Mouse (Mus musculus) MEL (cell line): ENCODE measurements around the gene Arhgap42. TPM values are rescaled to one million over a fixed set of nuclear protein-coding genes. Genes with fewer than 3 reads are reported as not detected.
A peak's percentile ranks its signal among the peaks of the same experiment; 100 is the strongest.

Experiments used
- DNase-seq: peaks from one replicate; pipeline ENCODE4 v3.0.0; 2011; ENCODE audit warnings: low read depth, low spot score
- H3K27ac ChIP-seq: 2 replicates; pipeline ENCODE4 v1.5.1; 2012; ENCODE audit warnings: low read depth, mild to moderate bottlenecking, control low read depth, low read length, moderate library complexity; ENCODE audit not compliant: control insufficient read depth
- H3K27me3 ChIP-seq, 2 experiments: fragments of 150-350 bp in 1 of 2; sonication (generic) in 1 of 2; 2 replicates each; pipeline ENCODE4 v1.6.1; 2012; ENCODE audit warnings: low read length in 2 of 2, mild to moderate bottlenecking in 2 of 2, improper control_type of control experiment in 1 of 2, moderate library complexity in 1 of 2; ENCODE audit not compliant: insufficient read depth in 2 of 2, control insufficient read depth in 1 of 2
- H3K36me3 ChIP-seq, 2 experiments: 2 replicates each; pipeline ENCODE4 v1.6.1; 2012 to 2014; ENCODE audit warnings: low read length in 2 of 2, improper control_type of control experiment in 1 of 2, inconsistent platforms in 1 of 2, mild to moderate bottlenecking in 1 of 2; ENCODE audit not compliant: insufficient read depth in 2 of 2, control insufficient read depth in 1 of 2
- H3K4me1 ChIP-seq, 2 experiments: fragments of 150-350 bp in 1 of 2; sonication (generic) in 1 of 2; 2 replicates each; pipeline ENCODE4 v1.6.1; 2012; ENCODE audit warnings: low read length in 2 of 2, improper control_type of control experiment in 1 of 2, mild to moderate bottlenecking in 1 of 2; ENCODE audit not compliant: insufficient read depth in 2 of 2, control insufficient read depth in 1 of 2
- H3K4me3 ChIP-seq, 2 experiments: fragments of 150-350 bp in 1 of 2; sonication (generic) in 1 of 2; 2 replicates each; pipeline ENCODE4 v1.5.1; 2012; ENCODE audit warnings: low read depth in 2 of 2, low read length in 2 of 2, mild to moderate bottlenecking in 2 of 2, moderate library complexity in 2 of 2, control low read depth in 1 of 2, improper control_type of control experiment in 1 of 2; ENCODE audit not compliant: control insufficient read depth in 1 of 2, insufficient read depth in 1 of 2
- H3K79me2 ChIP-seq: 2 replicates; pipeline ENCODE4 v1.6.1; 2012; ENCODE audit warnings: mild to moderate bottlenecking, low read length, moderate library complexity; ENCODE audit not compliant: control insufficient read depth, poor library complexity, insufficient read depth
- H3K9ac ChIP-seq: 2 replicates; pipeline ENCODE4 v1.6.1; 2012; ENCODE audit warnings: low read depth, mild to moderate bottlenecking, control low read depth, low read length, moderate library complexity; ENCODE audit not compliant: control insufficient read depth, poor library complexity, severe bottlenecking
- H3K9me3 ChIP-seq: fragments of 150-350 bp; sonication (generic); replicated peaks from 2 replicates; pipeline ENCODE4 v1.6.1; 2012; ENCODE audit warnings: mild to moderate bottlenecking, low read length, improper control_type of control experiment, moderate library complexity; ENCODE audit not compliant: insufficient read depth
- CHD1 ChIP-seq: IDR thresholded peaks from 2 replicates; pipeline ENCODE4 v1.6.1; 2012; ENCODE audit warnings: low read depth, mild to moderate bottlenecking, inconsistent platforms, low read length, improper control_type of control experiment
- ELF1 ChIP-seq: IDR thresholded peaks from 2 replicates; pipeline ENCODE4 v1.6.1; 2014; ENCODE audit warnings: low read depth, mild to moderate bottlenecking, inconsistent platforms, low read length, improper control_type of control experiment, moderate library complexity
- EP300 ChIP-seq, 2 experiments: IDR thresholded peaks; 2 replicates each; pipeline ENCODE4 v1.6.1; 2011; ENCODE audit warnings: improper control_type of control experiment in 2 of 2, low read length in 2 of 2, low read depth in 1 of 2, mild to moderate bottlenecking in 1 of 2
- GATA1 ChIP-seq: IDR thresholded peaks from 2 replicates; pipeline ENCODE4 v1.6.1; 2011; ENCODE audit warnings: low read depth, low read length, improper control_type of control experiment
- JUND ChIP-seq: IDR thresholded peaks from 2 replicates; pipeline ENCODE4 v1.6.1; 2011; ENCODE audit warnings: low read depth, mild to moderate bottlenecking, improper control_type of control experiment, low read length
- KAT2A ChIP-seq: conservative IDR thresholded peaks from 2 replicates; pipeline ENCODE4 v1.6.1; 2012; ENCODE audit warnings: low read depth, low read length, improper control_type of control experiment, inconsistent platforms
- MAFK ChIP-seq: IDR thresholded peaks from 2 replicates; pipeline ENCODE4 v1.6.1; 2011; ENCODE audit warnings: low read depth, mild to moderate bottlenecking, low read length, improper control_type of control experiment, borderline replicate concordance
- MEF2A ChIP-seq: IDR thresholded peaks from 2 replicates; pipeline ENCODE4 v1.6.1; 2014; ENCODE audit warnings: low read depth, mild to moderate bottlenecking, inconsistent platforms, low read length, improper control_type of control experiment; ENCODE audit not compliant: poor library complexity, insufficient replicate concordance, severe bottlenecking; ENCODE audit errors: extremely low read depth
- MXI1 ChIP-seq: IDR thresholded peaks from 2 replicates; pipeline ENCODE4 v1.6.1; 2011; ENCODE audit warnings: mild to moderate bottlenecking, low read depth, low read length, improper control_type of control experiment
- MYB ChIP-seq: IDR thresholded peaks from 2 replicates; pipeline ENCODE4 v1.6.1; 2011; ENCODE audit warnings: mild to moderate bottlenecking, low read depth, low read length, improper control_type of control experiment
- MYC ChIP-seq: IDR thresholded peaks from 2 replicates; pipeline ENCODE4 v1.6.1; 2011; ENCODE audit warnings: low read depth, mild to moderate bottlenecking, low read length, improper control_type of control experiment, moderate library complexity
- NELFE ChIP-seq: IDR thresholded peaks from 2 replicates; pipeline ENCODE4 v1.6.1; 2011; ENCODE audit warnings: low read depth, low read length, improper control_type of control experiment
- POLR2AphosphoS2 ChIP-seq: IDR thresholded peaks from 2 replicates; pipeline ENCODE4 v1.6.1; 2011; ENCODE audit warnings: low read length, improper control_type of control experiment
- POLR2AphosphoS5 ChIP-seq: IDR thresholded peaks from 2 replicates; pipeline ENCODE4 v1.6.1; 2012; ENCODE audit warnings: low read depth, borderline replicate concordance, mild to moderate bottlenecking, inconsistent platforms, low read length, moderate library complexity, mixed read lengths
- RAD21 ChIP-seq: IDR thresholded peaks from 2 replicates; pipeline ENCODE4 v1.6.1; 2011; ENCODE audit warnings: mild to moderate bottlenecking, low read depth, low read length, improper control_type of control experiment
- RCOR1 ChIP-seq: IDR thresholded peaks from 2 replicates; pipeline ENCODE4 v1.6.1; 2012; ENCODE audit warnings: low read depth, mild to moderate bottlenecking, inconsistent platforms, low read length, improper control_type of control experiment
- SMC3 ChIP-seq: IDR thresholded peaks from 2 replicates; pipeline ENCODE4 v1.6.1; 2011; ENCODE audit warnings: low read depth, low read length, improper control_type of control experiment
- TAL1 ChIP-seq: IDR thresholded peaks from 2 replicates; pipeline ENCODE4 v1.6.1; 2012; ENCODE audit warnings: mild to moderate bottlenecking, inconsistent platforms, low read length, moderate library complexity, mixed read lengths
- TCF12 ChIP-seq: IDR thresholded peaks from 2 replicates; pipeline ENCODE4 v1.6.1; 2014; ENCODE audit warnings: low read depth, mild to moderate bottlenecking, inconsistent platforms, low read length, improper control_type of control experiment, moderate library complexity
- UBTF ChIP-seq: IDR thresholded peaks from 2 replicates; pipeline ENCODE4 v1.6.1; 2012; ENCODE audit warnings: low read depth, mild to moderate bottlenecking, inconsistent platforms, low read length, improper control_type of control experiment, moderate library complexity, borderline replicate concordance; ENCODE audit not compliant: insufficient read depth
- USF1 ChIP-seq: IDR thresholded peaks from 2 replicates; pipeline ENCODE4 v1.6.1; 2014; ENCODE audit warnings: low read depth, mild to moderate bottlenecking, inconsistent platforms, low read length, improper control_type of control experiment, moderate library complexity
- ZC3H11A ChIP-seq: IDR thresholded peaks from 2 replicates; pipeline ENCODE4 v1.6.1; 2012; ENCODE audit warnings: low read depth, mild to moderate bottlenecking, inconsistent platforms, low read length, improper control_type of control experiment
- ZKSCAN1 ChIP-seq: IDR thresholded peaks from 2 replicates; pipeline ENCODE4 v1.6.1; 2012; ENCODE audit warnings: low read depth, mild to moderate bottlenecking, inconsistent platforms, low read length, improper control_type of control experiment, moderate library complexity
- ZMIZ1 ChIP-seq: IDR thresholded peaks from 2 replicates; pipeline ENCODE4 v1.6.1; 2012; ENCODE audit warnings: low read depth, mild to moderate bottlenecking, inconsistent platforms, low read length, improper control_type of control experiment, moderate library complexity
- ZNF384 ChIP-seq: IDR thresholded peaks from 2 replicates; pipeline ENCODE4 v1.6.1; 2012; ENCODE audit warnings: low read depth, mild to moderate bottlenecking, inconsistent platforms, low read length, improper control_type of control experiment
- polyA plus RNA-seq, 2 experiments: library from polyadenylated mRNA; stranded (reverse) in 1 of 2; unstranded in 1 of 2; fragments of >175 nt in 1 of 2; fragments of >200 nt in 1 of 2; gene quantifications; 2 replicates each; pipeline versions ENCODE4 v1.2.1 to v1.2.4; 2012; ENCODE audit warnings: low replicate concordance in 2 of 2, low read depth in 1 of 2; ENCODE audit not compliant: insufficient read length in 2 of 2, insufficient read depth in 1 of 2, missing spikeins in 1 of 2
- total RNA-seq: library from RNA; depleted of rRNA; stranded (reverse); fragments of 300-350 nt; gene quantifications from 2 replicates; pipeline ENCODE4 v1.2.3, GENCODE M21; 2012

The Arhgap42 gene
- total and polyA plus RNA-seq, 3 experiments: not detected

- no peaks in the 10 kb centered on the region for H3K9me3 ChIP-seq
- no peak overlapping the region for H3K27ac ChIP-seq
- no peaks in the 10 kb centered on the region for H3K79me2 ChIP-seq
- H3K4me3 ChIP-seq: no peak overlapping the region
- no peak overlapping the region for H3K9ac ChIP-seq
- TF ChIP-seq POLR2AphosphoS5 (no peak), GATA1 (no peak), ZNF384 (no peak)
- H3K4me1 ChIP-seq: no peaks in the 10 kb centered on the region
- H3K27me3 ChIP-seq: no peaks in the 10 kb centered on the region
- H3K36me3 ChIP-seq: no peaks in the 10 kb centered on the region
- no peak for DNase-seq
Measured at GRCm38 (mm10) chr9:8996494-8996893, 242.4 kb downstream of the Arhgap42 start.

- no peaks in the 10 kb centered on the region for H3K9me3 ChIP-seq
- no peak overlapping the region for H3K4me3 ChIP-seq
- H3K79me2 ChIP-seq: no peaks in the 10 kb centered on the region
- DNase-seq: peak; percentile 36
- no peaks in the 10 kb centered on the region for H3K36me3 ChIP-seq
- no peaks in the 10 kb centered on the region for H3K4me1 ChIP-seq
- H3K27ac ChIP-seq: no peak overlapping the region
- H3K27me3 ChIP-seq: 0 out of 4 replicates have a peak, but pooled peaks cover 0 to 1% of the 10 kb centered on the region in 2 experiments
- H3K9ac ChIP-seq: no peak overlapping the region
- no peak for TF ChIP-seq NELFE
- no peak for TF ChIP-seq ZMIZ1
- no peak for TF ChIP-seq MYC
- TF ChIP-seq POLR2AphosphoS2: no peak
- no peak for TF ChIP-seq ZNF384
- TF ChIP-seq KAT2A: no peak
- TF ChIP-seq MAFK: no peak
- TF ChIP-seq UBTF: no peak
- TF ChIP-seq SMC3: no peak
- no peak for TF ChIP-seq JUND
- TF ChIP-seq TCF12: no peak
- TF ChIP-seq MEF2A: no peak
- TF ChIP-seq, all 39 proteins: peak for 0
Measured at GRCm38 (mm10) chr9:8982315-8982714, 256.6 kb downstream of the Arhgap42 start.

GRCm38 (mm10) chr9:8977775-8978174 is 261.1 kb downstream of the Arhgap42 start:
- H3K79me2 ChIP-seq: no peaks in the 10 kb centered on the region
- TF ChIP-seq ELF1 (no peak), MYB (no peak), RCOR1 (no peak), MYC (no peak), SMC3 (no peak), USF1 (no peak), ZKSCAN1 (no peak), TAL1 (no peak), MXI1 (no peak), EP300 (IDR thresholded peaks at IDR 0.05; ENCODE audit: low read depth in 1 of 2, low read length in 2 of 2) (no peak), ZC3H11A (no peak), RAD21 (no peak), ZNF384 (no peak), CHD1 (no peak)
- TF ChIP-seq, all 39 proteins: peak for 0
- Histone ChIP-seq H3K27ac (no peak overlapping the region), H3K4me1 (no peaks in the 10 kb centered on the region), H3K9ac (no peak overlapping the region), H3K4me3 (no peak overlapping the region), H3K9me3 (no peaks in the 10 kb centered on the region), H3K27me3 (0 out of 4 replicates have a peak, but pooled peaks cover 0 to 1% of the 10 kb centered on the region in 2 experiments), H3K36me3 (no peaks in the 10 kb centered on the region)
- DNase-seq: no peak
